Mouse (Mus musculus) layer of hippocampus, adult 8-10 months (tissue): ENCODE results near the gene Gm15446. TPM values are rescaled to one million over a fixed set of nuclear protein-coding genes. Genes with fewer than 3 reads are reported as not detected.
"Not testable (repeated sequence)": the region's sequence is repeated elsewhere in the genome, so short reads cannot be mapped to it uniquely, and the experiment has no call there.

ENCODE experiments used
- DNase-seq, 2 experiments: peaks; one replicate each; pipeline ENCODE4 v3.0.0; 2022; ENCODE audit warnings: low spot score in 2 of 2
- total RNA-seq, 4 experiments: library from RNA; stranded (reverse); gene quantifications; 2 replicates each; pipeline ENCODE4 v1.2.4; 2022

Gm15446 gene
- total RNA-seq = 10 to 100 TPM; 36.1 to 51.0 (median 44.2) TPM

GRCm38 (mm10) chr5:109923261-109924071 is at the start of gene Gm15446:
Gene Gm15446, plus strand, starts transcription at chr5:109923400.
- DNase-seq = peak; percentile 86 to 89

- DNase-seq = not testable (repeated sequence)
Measured at GRCm38 (mm10) chr5:109924129-109924528, 929 bp downstream of the Gm15446 start.

DNA sequence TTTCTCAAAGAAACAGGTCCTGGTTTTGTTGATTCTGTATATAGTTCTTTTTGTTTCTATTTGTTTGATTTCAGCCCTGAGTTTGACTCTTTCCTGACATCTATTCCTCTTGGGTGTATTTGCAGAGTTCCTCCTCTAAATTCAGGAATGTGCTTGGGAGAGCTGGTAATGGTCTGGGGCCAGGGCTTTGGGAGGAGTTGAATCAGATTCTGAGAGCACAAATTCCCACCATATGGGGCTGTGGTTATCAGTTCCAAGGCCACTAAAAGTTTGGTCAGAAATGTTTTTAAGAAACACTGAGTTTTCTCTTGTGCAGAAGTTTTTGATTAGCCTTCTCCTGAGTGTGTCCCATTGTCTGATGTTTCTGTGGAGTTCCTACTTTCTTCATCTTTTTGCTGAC is 1.7 kb downstream of the Gm15446 start:
- DNase-seq = no peak

DNA sequence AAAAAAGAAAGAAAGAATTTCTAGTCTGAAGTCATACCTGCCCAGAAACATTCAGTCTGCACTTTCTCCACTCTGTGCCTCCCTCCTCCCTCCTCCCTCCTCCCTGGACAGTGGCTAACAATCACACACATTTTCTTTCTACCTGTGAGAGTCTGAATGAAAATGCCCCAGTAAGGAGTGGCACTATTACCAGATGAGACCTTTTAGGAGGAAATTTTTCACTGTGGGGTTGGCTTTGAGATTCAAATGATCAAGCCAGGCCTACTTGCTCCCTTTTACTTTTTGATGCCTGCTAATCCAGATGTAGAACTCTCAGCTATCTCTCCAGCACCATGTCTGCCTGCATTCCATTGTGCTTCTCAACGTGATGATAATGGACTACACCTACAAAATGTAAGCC is 27.1 kb downstream of the Gm15446 start:
- DNase-seq = no peak

- DNase-seq = not testable (repeated sequence)
Measured at GRCm38 (mm10) chr5:109980743-109981142, 57.5 kb downstream of the Gm15446 start.

Other genes starting within 250 kb of the Gm15446 start
- 1 to 10 TPM; 3.2 to 3.5 (median 3.4) TPM for gene 5430403G16Rik, start 232.4 kb upstream of the Gm15446 start, total RNA-seq
- gene 4930522L14Rik, start 171.5 kb upstream of the Gm15446 start, total RNA-seq = 1 to 10 TPM; 3.1 to 5.1 (median 3.7) TPM
- 10 to 100 TPM; 50.8 to 76.7 (median 63.9) TPM for gene Zfp932, start 73.1 kb downstream of the Gm15446 start, total RNA-seq
- gene Gm17655, start 149.1 kb downstream of the Gm15446 start, total RNA-seq = 10 to 100 TPM in 2 of 4 experiments, 1 to 10 TPM in 2; 4.8 to 15.5 (median 11.4) TPM
- gene Gm35315, start 171.0 kb downstream of the Gm15446 start, total RNA-seq = 1 to 10 TPM in 1 of 4 experiments, under 1 TPM in 3; 0.35 to 1.0 (median 0.68) TPM
- 1 to 10 TPM; 4.7 to 7.2 (median 5.7) TPM for gene Plcxd1, start 176.6 kb downstream of the Gm15446 start, total RNA-seq
- 10 to 100 TPM; 83.8 to 92.2 (median 89.3) TPM for gene Gtpbp6, start 184.8 kb downstream of the Gm15446 start, total RNA-seq
- gene Zfp605, start 186.7 kb downstream of the Gm15446 start, total RNA-seq = 10 to 100 TPM; 14.4 to 18.4 (median 16.9) TPM
- gene Chfr, start 212.4 kb downstream of the Gm15446 start, total RNA-seq = 10 to 100 TPM; 46.2 to 67.9 (median 48.7) TPM